Mouse (Mus musculus) cerebellum, postnatal 4 days (tissue): Measurements from ENCODE around the gene Slfn5.
A peak's percentile ranks its signal among the peaks of the same experiment; 100 is the strongest.
"Not testable (repeated sequence)": the region's sequence is repeated elsewhere in the genome, so short reads cannot be mapped to it uniquely, and the experiment has no call there.

Experiments
- DNase-seq, 2 experiments: peaks; one replicate each; pipeline ENCODE4 v3.0.0; 2022; ENCODE audit warnings: low spot score in 2 of 2, mixed read lengths in 1 of 2

Slfn5 gene

GRCm38 (mm10) chr11:82950736-82951481, at the start of gene Slfn5:
Gene Slfn5 (plus strand): TSS chr11:82951349.
- DNase-seq, result no peak

GRCm38 (mm10) chr11:82901606-82902310, 49.4 kb upstream of the Slfn5 start:
- no peak for DNase-seq

- no peak for DNase-seq
Measured at GRCm38 (mm10) chr11:82904952-82905351, 46.2 kb upstream of the Slfn5 start.

GRCm38 (mm10) chr11:82905816-82906215, 45.3 kb upstream of the Slfn5 start:
- DNase-seq, result no peak

GRCm38 (mm10) chr11:82907651-82908607, 43.2 kb upstream of the Slfn5 start, which contains the start of gene Nle1:
Gene Nle1 (minus strand): TSS chr11:82908411.
- DNase-seq, result peak; percentile 93 to 97

GRCm38 (mm10) chr11:82908608-82908989, 42.5 kb upstream of the Slfn5 start:
- DNase-seq, result no peak

- no peak for DNase-seq
Measured at GRCm38 (mm10) chr11:82910250-82910649, 40.9 kb upstream of the Slfn5 start, which contains the start of gene Unc45b. Gene Unc45b (plus strand): TSS chr11:82910550.

- no peak for DNase-seq
Measured at GRCm38 (mm10) chr11:82910679-82911389, 40.3 kb upstream of the Slfn5 start.

GRCm38 (mm10) chr11:82914711-82915352, 36.3 kb upstream of the Slfn5 start:
- DNase-seq, result peak; percentile 63 to 80

- DNase-seq, result no peak
Measured at GRCm38 (mm10) chr11:82920768-82921167, 30.4 kb upstream of the Slfn5 start.

- no peak for DNase-seq
Measured at GRCm38 (mm10) chr11:82921691-82922090, 29.5 kb upstream of the Slfn5 start.

GRCm38 (mm10) chr11:82923910-82924309, 27.2 kb upstream of the Slfn5 start:
- not testable (repeated sequence) for DNase-seq

- no peak for DNase-seq
Measured at GRCm38 (mm10) chr11:82928897-82929632, 22.1 kb upstream of the Slfn5 start.

- no peak for DNase-seq
Measured at GRCm38 (mm10) chr11:82929633-82929950, 21.6 kb upstream of the Slfn5 start.

- not testable (repeated sequence) for DNase-seq
Measured at GRCm38 (mm10) chr11:82930391-82930955, 20.7 kb upstream of the Slfn5 start.

- not testable (repeated sequence) for DNase-seq
Measured at GRCm38 (mm10) chr11:82931161-82931560, 20.0 kb upstream of the Slfn5 start.

GRCm38 (mm10) chr11:82931671-82932450, 19.3 kb upstream of the Slfn5 start:
- not testable (repeated sequence) for DNase-seq

- no peak for DNase-seq
Measured at GRCm38 (mm10) chr11:82933186-82933585, 18.0 kb upstream of the Slfn5 start.

GRCm38 (mm10) chr11:82943336-82943735, 7.8 kb upstream of the Slfn5 start:
- DNase-seq, result no peak
